Mouse (Mus musculus) left cerebral cortex, postnatal 10 days (tissue): ENCODE results near the gene Stk11. TPM values are rescaled to one million over a fixed set of nuclear protein-coding genes. Genes with fewer than 3 reads are reported as not detected.
"Not testable (repeated sequence)": the region's sequence is repeated elsewhere in the genome, so short reads cannot be mapped to it uniquely, and the experiment has no call there.

ENCODE experiments used
- DNase-seq, 2 experiments: peaks; one replicate each; pipeline ENCODE4 v3.0.0; 2021 to 2022; ENCODE audit warnings: low spot score in 2 of 2, mixed read lengths in 1 of 2; ENCODE audit errors: extremely low spot score in 1 of 2
- intact Hi-C: fragments of 180-260 bp; cut with DNase I; formaldehyde crosslinking; loops from one replicate; pipeline ENCODE4 v1.15.1; 2025
- total RNA-seq, 2 experiments: library from RNA; stranded (reverse); gene quantifications; 2 replicates each; pipeline ENCODE4 v1.2.3; 2021

Stk11 gene
- total RNA-seq, 2 experiments from 2014 or later, result 81.6 to 93.4 TPM

- DNase-seq, result peak in 1 of 2 experiments; percentile 90
- intact Hi-C loops, result no loop called here
Measured at GRCm38 (mm10) chr10:80160455-80161371, 45.1 kb downstream of the Stk11 start.

GRCm38 (mm10) chr10:80161522-80162242 is 46.1 kb downstream of the Stk11 start:
- intact Hi-C loops, result no loop called here
- peak in 1 of 2 experiments; percentile 67 for DNase-seq

- intact Hi-C loops, result no loop called here
- no peak for DNase-seq
Measured at GRCm38 (mm10) chr10:80162243-80162608, 46.6 kb downstream of the Stk11 start.

- intact Hi-C loops, result no loop called here
- DNase-seq, result no peak
Measured at GRCm38 (mm10) chr10:80162716-80163299, 47.2 kb downstream of the Stk11 start.

- peak in 1 of 2 experiments; percentile 40 for DNase-seq
- intact Hi-C loops, result loop anchor here (2.0 kb wide), 1 partner anchor 15 kb away; the partner anchor contains the start of gene Midn
Measured at GRCm38 (mm10) chr10:80163721-80164120, 48.1 kb downstream of the Stk11 start.

GRCm38 (mm10) chr10:80164161-80164997 is 48.8 kb downstream of the Stk11 start:
- intact Hi-C loops, result loop anchor here (2.0 kb wide), 1 partner anchor 16 kb away; the partner anchor contains the start of gene Midn
- peak in 1 of 2 experiments; percentile 75 for DNase-seq

- intact Hi-C loops, result loop anchor here (2.0 kb wide), 1 partner anchor 16 kb away; the partner anchor contains the start of gene Midn
- peak; percentile 96 to 97 for DNase-seq
Measured at GRCm38 (mm10) chr10:80164998-80165344, 49.4 kb downstream of the Stk11 start.

- peak in 1 of 2 experiments; percentile 74 for DNase-seq
- intact Hi-C loops, result loop anchor here (2.0 kb wide), 1 partner anchor 17 kb away; the partner anchor contains the start of gene Midn
Measured at GRCm38 (mm10) chr10:80165392-80166128, 50.0 kb downstream of the Stk11 start, which contains the start of gene Cirbp. Cirbp (plus strand) TSS chr10:80165985.

GRCm38 (mm10) chr10:80166136-80166535 is 50.5 kb downstream of the Stk11 start:
- DNase-seq, intact Hi-C loops: not testable (repeated sequence)

- intact Hi-C loops, result no loop called here
- DNase-seq, result peak; percentile 98 to 99
Measured at GRCm38 (mm10) chr10:80167460-80168037, 51.9 kb downstream of the Stk11 start.

- intact Hi-C loops, result no loop called here
- peak; percentile 87 to 96 for DNase-seq
Measured at GRCm38 (mm10) chr10:80168038-80168661, 52.5 kb downstream of the Stk11 start.

- DNase-seq, result no peak
- intact Hi-C loops, result no loop called here
Measured at GRCm38 (mm10) chr10:80169070-80169469, 53.5 kb downstream of the Stk11 start.

GRCm38 (mm10) chr10:80169651-80170050 is 54.0 kb downstream of the Stk11 start:
- no peak for DNase-seq
- intact Hi-C loops, result no loop called here

- intact Hi-C loops, result no loop called here
- peak in 1 of 2 experiments; percentile 53 for DNase-seq
Measured at GRCm38 (mm10) chr10:80170052-80170451, 54.4 kb downstream of the Stk11 start.

GRCm38 (mm10) chr10:80170601-80171021 is 55.0 kb downstream of the Stk11 start:
- DNase-seq, result peak in 1 of 2 experiments; percentile 54
- intact Hi-C loops, result no loop called here

GRCm38 (mm10) chr10:80171252-80171651 is 55.6 kb downstream of the Stk11 start:
- intact Hi-C loops, result no loop called here
- DNase-seq, result no peak
